14 mouse cellular contexts compared by ENCODE assay signal in genomic region chr17:5210101-5210727, GRCm38 (mm10).
DNase-seq lines count a peak whose midpoint lies in the region; ATAC-seq and TF ChIP-seq lines count a peak whose summit lies in the region.
"Had no signal": no experiment of that assay in that cellular context is flagged by ENCODE, and none has a peak within 500 bp of the region (broad histone marks: within the 10 kb centered on the region; RNA-seq: fewer than 3 reads in every experiment).

No protein-coding gene starts in this region.

- 82% methylated on average over 6 of the region's 6 CpGs for WGBS in midbrain, postnatal 0 days
- 84% methylated on average over 6 of the region's 6 CpGs for WGBS in midbrain, embryonic 15.5 days
- 92% methylated on average over 6 of the region's 6 CpGs for WGBS in limb, embryonic 10.5 days

- H3K27me3 ChIP-seq in midbrain, postnatal 0 days (ENCODE audit: insufficient read depth, low read length), result no peaks in the 10 kb centered on the region
- H3K27me3 ChIP-seq in midbrain, embryonic 15.5 days (replicated peaks), result no peaks in the 10 kb centered on the region
- no peaks in the 10 kb centered on the region for H3K27me3 ChIP-seq in limb, embryonic 10.5 days (ENCODE audit: low read depth, poor library complexity, severe bottlenecking)
- H3K27me3 ChIP-seq: CH12.LX; kidney, embryonic 15.5 days had no signal

- no peak for DNase-seq in gastrocnemius, adult 2 months
- DNase-seq in gastrocnemius, adult 18-20 months (ENCODE audit: low spot score), result no peak
- DNase-seq in midbrain, postnatal 0 days (ENCODE audit: low spot score), result peak; percentile 52
- peak; percentile 36 to 50 for DNase-seq in heart, postnatal 14 days
- no peak for DNase-seq in limb, embryonic 10.5 days (ENCODE audit: low spot score)
- no peak for DNase-seq in embryo, embryonic 10 days (ENCODE audit: low spot score)
- no peak for DNase-seq in kidney, postnatal 14 days
- DNase-seq: cerebellum, adult 11-12 months; retina, postnatal 1 day had no signal

- no peak for ATAC-seq in midbrain, postnatal 0 days (ENCODE audit: low FRiP score)
- ATAC-seq in midbrain, embryonic 15.5 days (replicated peaks), result no peak

- peaks cover 12% of the 10 kb centered on the region; the same call in 1 of the 2 replicates for H3K4me1 ChIP-seq in midbrain, postnatal 0 days (ENCODE audit: insufficient read depth, low read length)
- H3K4me1 ChIP-seq in midbrain, embryonic 15.5 days, result peaks cover 60% of the 10 kb centered on the region
- H3K4me1 ChIP-seq in limb, embryonic 10.5 days, result peaks cover 37% of the 10 kb centered on the region

- TF ChIP-seq CTCF in gastrocnemius, adult 2 months (IDR thresholded peaks at IDR 0.05), result no peak
- TF ChIP-seq CTCF in midbrain, postnatal 0 days (IDR thresholded peaks at IDR 0.05), result no peak

- H3K9ac ChIP-seq in midbrain, postnatal 0 days (replicated peaks; ENCODE audit: low read length, poor library complexity, severe bottlenecking), result no peak overlapping the region
- H3K9ac ChIP-seq in midbrain, embryonic 15.5 days, result no peak overlapping the region
- H3K9ac ChIP-seq: kidney, embryonic 15.5 days; liver, embryonic 14.5 days had no signal

- intact Hi-C loops in gastrocnemius, adult 2 months (cut with DNase I), result no loop called here
- intact Hi-C loops in heart, postnatal 14 days (cut with DNase I), result loop anchor here (5.0 kb wide), 1 partner anchor 37 kb away; no protein-coding TSS in a partner anchor

- H3K36me3 ChIP-seq in midbrain, postnatal 0 days (ENCODE audit: insufficient read depth, low read length), result no peaks in the 10 kb centered on the region
- H3K36me3 ChIP-seq in midbrain, embryonic 15.5 days (replicated peaks), result no peaks in the 10 kb centered on the region
- no peaks in the 10 kb centered on the region for H3K36me3 ChIP-seq in limb, embryonic 10.5 days
- H3K36me3 ChIP-seq: kidney, embryonic 15.5 days had no signal

- no peak overlapping the region for H3K4me2 ChIP-seq in midbrain, postnatal 0 days (ENCODE audit: low read depth, low read length, poor library complexity, severe bottlenecking)
- no peak overlapping the region for H3K4me2 ChIP-seq in midbrain, embryonic 15.5 days
- H3K4me2 ChIP-seq: kidney, embryonic 15.5 days had no signal

- H3K4me3 ChIP-seq in gastrocnemius, adult 2 months, result no peak overlapping the region
- H3K4me3 ChIP-seq in midbrain, postnatal 0 days (ENCODE audit: low read depth, low read length), result no peak overlapping the region
- no peak overlapping the region for H3K4me3 ChIP-seq in midbrain, embryonic 15.5 days
- no peak overlapping the region for H3K4me3 ChIP-seq in limb, embryonic 10.5 days
- H3K4me3 ChIP-seq: kidney, embryonic 15.5 days; left cerebral cortex, adult 2 months had no signal

- H3K27ac ChIP-seq in gastrocnemius, adult 2 months, result peak overlapping the region; percentile 1; the same call in 1 of the 2 replicates
- no peak overlapping the region for H3K27ac ChIP-seq in midbrain, postnatal 0 days (ENCODE audit: low read depth, low read length)
- no peak overlapping the region for H3K27ac ChIP-seq in midbrain, embryonic 15.5 days
- H3K27ac ChIP-seq in limb, embryonic 10.5 days, result no peak overlapping the region
- H3K27ac ChIP-seq: kidney, embryonic 15.5 days; left cerebral cortex, adult 2 months; liver, embryonic 14.5 days had no signal

- no peaks in the 10 kb centered on the region for H3K9me3 ChIP-seq in midbrain, postnatal 0 days (ENCODE audit: low read length)
- H3K9me3 ChIP-seq in midbrain, embryonic 15.5 days, result no peaks in the 10 kb centered on the region
- no peaks in the 10 kb centered on the region for H3K9me3 ChIP-seq in limb, embryonic 10.5 days (replicated peaks)
- H3K9me3 ChIP-seq: kidney, embryonic 15.5 days had no signal

Comparison
In these comparisons a context has a peak if more than half of its experiments do, and no peak if none do; other contexts are left out.
1. DNase-seq: peak in midbrain, postnatal 0 days (single experiment) and heart, postnatal 14 days (2 of 2); none in gastrocnemius, adult 2 months (single experiment), gastrocnemius, adult 18-20 months (single experiment), limb, embryonic 10.5 days (single experiment), embryo, embryonic 10 days (single experiment) and kidney, postnatal 14 days (single experiment).